Mouse (Mus musculus): ENCODE measurements at regions not wholly inside any gene's neighbourhood (a gene's known extent, or its start where the extent isn't known, plus 50 kb on each side); places are given as distances from the start of the nearest gene placed in this dataset.

DNA sequence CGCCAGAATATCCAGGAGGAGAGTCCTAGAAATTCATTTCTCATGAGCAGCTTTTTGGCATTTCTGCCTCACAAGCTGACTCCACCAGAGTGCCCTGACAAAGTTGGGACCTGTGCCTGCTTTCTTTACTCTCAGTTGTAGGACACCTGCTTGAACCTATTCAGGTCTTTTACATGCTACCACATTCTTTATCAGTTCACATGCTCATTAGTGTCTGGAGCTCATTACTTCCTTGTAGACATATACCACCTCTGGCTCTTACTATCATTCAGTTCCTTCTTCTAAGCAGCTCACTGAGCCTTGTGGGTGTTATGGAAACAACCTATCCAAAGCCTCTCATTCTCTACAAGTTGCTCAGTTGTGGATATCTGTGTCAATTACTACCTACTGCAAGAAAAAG is 363.4 kb upstream of the Gm5150 start:
- no peak overlapping the region for H3K9ac ChIP-seq (ENCODE audit: low read length)
- DNase-seq (ENCODE audit: low spot score) (no peak), ATAC-seq (ENCODE audit: low FRiP score, low TSS enrichment) (no peak)
- TF ChIP-seq EP300 (optimal IDR thresholded peaks at IDR 0.05): no peak
- H3K4me3 ChIP-seq (ENCODE audit: low read depth, low read length): no peak overlapping the region
- no CpG with 5 or more reads among the region's 1 CpGs for WGBS
- no peaks in the 10 kb centered on the region for H3K27me3 ChIP-seq (ENCODE audit: control insufficient read depth, insufficient read depth, low read length)
- no peaks in the 10 kb centered on the region for H3K9me3 ChIP-seq (ENCODE audit: control insufficient read depth, low read length)
- no peaks in the 10 kb centered on the region for H3K4me1 ChIP-seq (replicated peaks; ENCODE audit: control insufficient read depth, insufficient read depth)
- no peak overlapping the region for H3K4me2 ChIP-seq (replicated peaks; ENCODE audit: low read depth)
- H3K27ac ChIP-seq (replicated peaks): no peak overlapping the region
- no peaks in the 10 kb centered on the region for H3K36me3 ChIP-seq (ENCODE audit: control insufficient read depth, insufficient read depth, low read length)

GRCm38 (mm10) chr3:16363134-16363533 is 356.9 kb upstream of the Gm5150 start:
- H3K4me3 ChIP-seq (ENCODE audit: low read depth, low read length): no peak overlapping the region
- ATAC-seq (ENCODE audit: low FRiP score, low TSS enrichment): no peak
- no peak overlapping the region for H3K4me2 ChIP-seq (replicated peaks; ENCODE audit: low read depth)
- H3K4me1 ChIP-seq (replicated peaks; ENCODE audit: control insufficient read depth, insufficient read depth): no peaks in the 10 kb centered on the region
- no peaks in the 10 kb centered on the region for H3K9me3 ChIP-seq (ENCODE audit: control insufficient read depth, low read length)
- no peak overlapping the region for H3K27ac ChIP-seq (replicated peaks)
- H3K9ac ChIP-seq (ENCODE audit: low read length): no peak overlapping the region
- no peak for DNase-seq (ENCODE audit: low spot score)
- no peaks in the 10 kb centered on the region for H3K27me3 ChIP-seq (ENCODE audit: control insufficient read depth, insufficient read depth, low read length)
- TF ChIP-seq CTCF (IDR thresholded peaks at IDR 0.05; ENCODE audit: low read depth) (no peak), EP300 (optimal IDR thresholded peaks at IDR 0.05) (no peak)
- no peaks in the 10 kb centered on the region for H3K36me3 ChIP-seq (ENCODE audit: control insufficient read depth, insufficient read depth, low read length)
- 81% methylated on average over 3 of the region's 3 CpGs for WGBS

DNA sequence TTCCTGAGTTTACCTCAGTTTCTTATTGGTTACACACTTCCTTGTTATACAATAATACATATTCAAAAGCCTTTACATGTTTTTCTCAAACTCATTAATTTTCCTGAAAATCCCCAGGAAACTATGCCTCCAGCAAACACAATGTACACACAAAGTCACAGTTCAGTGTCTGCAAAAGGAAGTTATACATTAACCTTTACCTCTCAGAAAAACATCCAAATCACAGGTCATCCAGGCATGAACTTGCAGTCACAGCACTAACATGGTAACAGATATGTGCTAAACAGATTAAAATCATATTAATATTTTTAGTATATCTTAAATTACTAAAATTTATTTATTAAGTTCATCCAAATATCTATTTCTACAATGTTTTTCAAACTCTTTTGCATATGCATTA is 352.8 kb upstream of the Gm5150 start:
- TF ChIP-seq CTCF (IDR thresholded peaks at IDR 0.05; ENCODE audit: low read depth): no peak
- TF ChIP-seq EP300 (optimal IDR thresholded peaks at IDR 0.05): no peak

GRCm38 (mm10) chr3:16330750-16331149 is 324.5 kb upstream of the Gm5150 start:
- Histone ChIP-seq H3K27me3 (ENCODE audit: control insufficient read depth, insufficient read depth, low read length) (no peaks in the 10 kb centered on the region), H3K4me2 (replicated peaks; ENCODE audit: low read depth) (no peak overlapping the region), H3K9me3 (ENCODE audit: control insufficient read depth, low read length) (no peaks in the 10 kb centered on the region), H3K4me1 (replicated peaks; ENCODE audit: control insufficient read depth, insufficient read depth) (no peaks in the 10 kb centered on the region), H3K4me3 (ENCODE audit: low read depth, low read length) (no peak overlapping the region), H3K36me3 (ENCODE audit: control insufficient read depth, insufficient read depth, low read length) (no peaks in the 10 kb centered on the region), H3K9ac (ENCODE audit: low read length) (no peak overlapping the region), H3K27ac (replicated peaks) (no peak overlapping the region)
- DNase-seq (ENCODE audit: low spot score) (no peak), ATAC-seq (ENCODE audit: low FRiP score, low TSS enrichment) (no peak)
- TF ChIP-seq CTCF (IDR thresholded peaks at IDR 0.05; ENCODE audit: low read depth) (no peak), EP300 (optimal IDR thresholded peaks at IDR 0.05) (no peak)

More for the DNA sequence above, 352.8 kb upstream of the Gm5150 start:
- no peak for DNase-seq (ENCODE audit: low spot score)
- H3K4me1 ChIP-seq (replicated peaks; ENCODE audit: control insufficient read depth, insufficient read depth): no peaks in the 10 kb centered on the region
- H3K27me3 ChIP-seq (ENCODE audit: control insufficient read depth, insufficient read depth, low read length): no peaks in the 10 kb centered on the region
- H3K9ac ChIP-seq (ENCODE audit: low read length): no peak overlapping the region
- no peak overlapping the region for H3K4me3 ChIP-seq (ENCODE audit: low read depth, low read length)
- no peak overlapping the region for H3K4me2 ChIP-seq (replicated peaks; ENCODE audit: low read depth)
- H3K9me3 ChIP-seq (ENCODE audit: control insufficient read depth, low read length): no peaks in the 10 kb centered on the region
- no peak overlapping the region for H3K27ac ChIP-seq (replicated peaks)
- no peak for ATAC-seq (ENCODE audit: low FRiP score, low TSS enrichment)
- H3K36me3 ChIP-seq (ENCODE audit: control insufficient read depth, insufficient read depth, low read length): no peaks in the 10 kb centered on the region

DNA sequence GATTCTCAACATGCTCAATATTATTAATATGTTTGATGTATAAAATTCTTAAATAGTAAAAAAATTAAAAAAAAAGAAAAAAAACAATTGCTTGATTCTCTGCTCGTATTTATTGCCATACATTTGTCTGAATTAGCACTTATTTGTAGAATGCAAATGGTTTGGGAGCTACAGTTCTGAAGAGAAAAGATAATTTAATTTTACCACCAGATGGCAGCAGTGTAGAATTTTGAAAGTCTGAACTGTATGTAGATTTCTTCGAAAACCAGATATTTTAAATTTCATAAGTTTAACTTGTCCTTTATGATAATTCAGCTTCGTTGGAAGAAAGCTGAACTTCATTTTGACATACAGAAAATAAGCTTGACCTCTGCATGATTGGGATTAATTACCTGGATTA is 304.6 kb upstream of the Gm5150 start:
- no peaks in the 10 kb centered on the region for H3K4me1 ChIP-seq (replicated peaks; ENCODE audit: control insufficient read depth, insufficient read depth)
- 30% methylated on average over 3 of the region's 3 CpGs for WGBS
- no peak overlapping the region for H3K4me2 ChIP-seq (replicated peaks; ENCODE audit: low read depth)
- no peaks in the 10 kb centered on the region for H3K36me3 ChIP-seq (ENCODE audit: control insufficient read depth, insufficient read depth, low read length)
- no peak overlapping the region for H3K27ac ChIP-seq (replicated peaks)
- H3K9me3 ChIP-seq (ENCODE audit: control insufficient read depth, low read length): no peaks in the 10 kb centered on the region
- H3K9ac ChIP-seq (ENCODE audit: low read length): no peak overlapping the region
- ATAC-seq (ENCODE audit: low FRiP score, low TSS enrichment) (no peak), DNase-seq (ENCODE audit: low spot score) (no peak)
- TF ChIP-seq EP300 (optimal IDR thresholded peaks at IDR 0.05) (no peak), CTCF (IDR thresholded peaks at IDR 0.05; ENCODE audit: low read depth) (peak; percentile 52)
- H3K4me3 ChIP-seq (ENCODE audit: low read depth, low read length): no peak overlapping the region
- H3K27me3 ChIP-seq (ENCODE audit: control insufficient read depth, insufficient read depth, low read length): no peaks in the 10 kb centered on the region

GRCm38 (mm10) chr3:16277407-16277806 is 271.2 kb upstream of the Gm5150 start:
- H3K9me3 ChIP-seq (ENCODE audit: control insufficient read depth, low read length): no peaks in the 10 kb centered on the region
- no peak overlapping the region for H3K27ac ChIP-seq (replicated peaks)
- no peaks in the 10 kb centered on the region for H3K36me3 ChIP-seq (ENCODE audit: control insufficient read depth, insufficient read depth, low read length)
- ATAC-seq (ENCODE audit: low FRiP score, low TSS enrichment) (no peak), DNase-seq (ENCODE audit: low spot score) (no peak)
- no peaks in the 10 kb centered on the region for H3K27me3 ChIP-seq (ENCODE audit: control insufficient read depth, insufficient read depth, low read length)
- H3K4me3 ChIP-seq (ENCODE audit: low read depth, low read length): no peak overlapping the region
- no peaks in the 10 kb centered on the region for H3K4me1 ChIP-seq (replicated peaks; ENCODE audit: control insufficient read depth, insufficient read depth)
- no peak overlapping the region for H3K9ac ChIP-seq (ENCODE audit: low read length)
- WGBS: 97% methylated on average over 1 of the region's 1 CpGs
- H3K4me2 ChIP-seq (replicated peaks; ENCODE audit: low read depth): no peak overlapping the region
- no peak for TF ChIP-seq EP300 (optimal IDR thresholded peaks at IDR 0.05)
- no peak for TF ChIP-seq CTCF (IDR thresholded peaks at IDR 0.05; ENCODE audit: low read depth)
